Mouse (Mus musculus) limb, embryonic 14.5 days (tissue): ENCODE measurements at regions not wholly inside any gene's neighbourhood (a gene's known extent, or its start where the extent isn't known, plus 50 kb on each side); places are given as distances from the start of the nearest gene placed in this dataset.

Experiments
- ATAC-seq: fragments of 200-750 bp; cut with Nextera tagmentation; 2 replicates; pipeline ENCODE4 v1.8.0; 2017; ENCODE audit warnings: low read depth, moderate number of reproducible peaks, moderate TSS enrichment; ENCODE audit not compliant: low FRiP score
- DNase-seq: peaks from one replicate; pipeline ENCODE4 v3.0.0-alpha.2; 2015; ENCODE audit warnings: low spot score
- H3K27ac ChIP-seq: fragments of 300-500 bp; sonication (generic); replicated peaks from 2 replicates; pipeline ENCODE4 v1.5.1; 2014; ENCODE audit warnings: low read depth, mild to moderate bottlenecking, low read length, moderate library complexity, mixed read lengths
- H3K27me3 ChIP-seq: fragments of 300-500 bp; sonication (generic); 2 replicates; pipeline ENCODE4 v1.6.1; 2014; ENCODE audit warnings: low read length, mixed read lengths; ENCODE audit not compliant: control insufficient read depth, insufficient read depth
- H3K36me3 ChIP-seq: fragments of 300-500 bp; sonication (generic); 2 replicates; pipeline ENCODE4 v1.6.1; 2014; ENCODE audit warnings: mild to moderate bottlenecking, low read length, moderate library complexity, mixed read lengths; ENCODE audit not compliant: control insufficient read depth, insufficient read depth
- H3K4me1 ChIP-seq: fragments of 300-500 bp; sonication (generic); 2 replicates; pipeline ENCODE4 v1.6.1; 2014; ENCODE audit warnings: antibody characterized with exemption, low read length, mixed read lengths; ENCODE audit not compliant: control insufficient read depth, insufficient read depth
- H3K4me2 ChIP-seq: fragments of 300-500 bp; sonication (generic); replicated peaks from 2 replicates; pipeline ENCODE4 v1.6.1; 2014; ENCODE audit warnings: low read depth, mild to moderate bottlenecking, low read length, moderate library complexity; ENCODE audit not compliant: severe bottlenecking
- H3K4me3 ChIP-seq: fragments of 300-500 bp; sonication (generic); replicated peaks from 2 replicates; pipeline ENCODE4 v1.5.1; 2014; ENCODE audit warnings: low read length
- H3K9ac ChIP-seq: fragments of 300-500 bp; sonication (generic); 2 replicates; pipeline ENCODE4 v1.6.1; 2014; ENCODE audit warnings: mild to moderate bottlenecking, low read depth, low read length, moderate library complexity; ENCODE audit not compliant: severe bottlenecking
- H3K9me3 ChIP-seq: fragments of 300-500 bp; sonication (generic); 2 replicates; pipeline ENCODE4 v1.6.1; 2016; ENCODE audit warnings: low read length; ENCODE audit not compliant: control insufficient read depth
- POLR2A ChIP-seq: fragments of 200-500 bp; IDR thresholded peaks from 2 replicates; pipeline ENCODE4 v1.8.0; 2012; ENCODE audit warnings: inconsistent platforms, mild to moderate bottlenecking, moderate library complexity, borderline replicate concordance; ENCODE audit not compliant: insufficient read depth, insufficient read length; ENCODE audit errors: extremely low read depth
- WGBS: fragments of 180-500 bp; shearing (Covaris S2); extraction: QIAGEN DNeasy Blood & Tissue Kit; methylation state at CpG from one replicate; pipeline ENCODE4 v1.1.7; 2014; 5-methylcytosine and 5-hydroxymethylcytosine counted together

DNA sequence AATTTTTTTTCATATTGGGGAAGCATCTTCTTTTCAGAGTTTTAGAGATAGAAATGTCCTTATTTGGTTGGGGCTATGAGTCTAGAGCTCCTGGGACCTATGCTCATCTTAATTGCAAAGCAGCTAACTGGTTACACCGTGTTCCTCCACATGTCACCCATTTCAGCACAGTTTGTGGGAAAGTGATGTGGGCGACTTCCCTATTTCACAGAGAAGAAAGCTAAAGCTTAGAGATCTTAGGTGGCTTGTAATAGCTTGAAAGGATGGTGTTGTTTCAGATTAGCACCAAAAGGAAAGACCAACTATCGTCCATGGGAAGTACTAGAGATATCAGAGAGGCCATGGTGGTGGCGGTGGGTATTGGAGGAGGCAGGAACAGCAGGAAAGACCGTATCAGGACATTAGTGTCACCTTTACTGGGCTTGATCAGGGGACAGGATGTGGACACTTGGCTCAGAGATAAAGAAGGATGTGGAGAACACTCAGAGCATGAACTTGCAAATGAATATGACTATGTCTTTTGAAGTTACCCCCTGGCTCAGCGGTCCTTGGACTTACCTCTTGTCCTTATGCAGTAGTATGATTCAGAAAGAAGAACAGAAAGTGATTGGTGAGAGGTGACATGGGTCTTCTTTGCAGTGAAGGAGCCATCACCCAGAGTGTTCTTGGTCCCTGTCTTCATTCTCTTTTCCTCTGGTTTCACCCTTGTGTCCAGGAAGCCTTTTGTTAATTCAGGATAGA is 182.4 kb upstream of the Stt3b start:
- no peak for ATAC-seq
- no peak for TF ChIP-seq POLR2A
- no peak overlapping the region for H3K9ac ChIP-seq
- H3K4me2 ChIP-seq: no peak overlapping the region
- no peak for DNase-seq
- no peaks in the 10 kb centered on the region for H3K4me1 ChIP-seq
- no peaks in the 10 kb centered on the region for H3K27me3 ChIP-seq
- H3K36me3 ChIP-seq: no peaks in the 10 kb centered on the region
- H3K27ac ChIP-seq: no peak overlapping the region
- 80% methylated on average over 6 of the region's 6 CpGs for WGBS
- no peak overlapping the region for H3K4me3 ChIP-seq
- H3K9me3 ChIP-seq: no peaks in the 10 kb centered on the region

DNA sequence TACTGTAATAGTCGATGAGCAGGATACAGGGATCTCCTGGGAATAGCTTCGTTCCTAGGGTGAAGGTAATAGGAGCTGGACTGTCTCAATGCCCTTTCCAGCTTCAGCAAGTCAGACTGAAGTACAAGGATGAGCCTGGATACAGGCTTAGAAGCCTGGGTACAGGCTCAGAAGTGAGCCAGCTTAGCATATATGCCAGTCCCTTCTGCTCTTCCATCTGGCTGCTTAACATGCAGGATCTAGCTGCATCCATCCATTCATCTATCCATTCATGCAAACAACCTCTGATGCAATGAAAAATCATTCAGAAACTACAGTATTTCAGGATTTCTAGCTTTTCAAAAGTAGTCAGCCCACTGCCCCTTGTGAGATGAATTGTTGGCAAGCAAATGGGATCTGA is 183.5 kb upstream of the Stt3b start:
- H3K4me3 ChIP-seq: no peak overlapping the region
- H3K4me1 ChIP-seq: no peaks in the 10 kb centered on the region
- no peaks in the 10 kb centered on the region for H3K9me3 ChIP-seq
- no peaks in the 10 kb centered on the region for H3K27me3 ChIP-seq
- no peak overlapping the region for H3K4me2 ChIP-seq
- WGBS: 91% methylated on average over 2 of the region's 2 CpGs
- H3K9ac ChIP-seq: no peak overlapping the region
- no peak overlapping the region for H3K27ac ChIP-seq
- no peak for TF ChIP-seq POLR2A
- H3K36me3 ChIP-seq: no peaks in the 10 kb centered on the region
- DNase-seq: no peak
- ATAC-seq: no peak

- ATAC-seq (no peak), DNase-seq (no peak)
- WGBS: 77% methylated on average over 2 of the region's 3 CpGs
- Histone ChIP-seq H3K4me2 (no peak overlapping the region), H3K27me3 (no peaks in the 10 kb centered on the region), H3K9ac (no peak overlapping the region), H3K4me1 (no peaks in the 10 kb centered on the region), H3K36me3 (no peaks in the 10 kb centered on the region), H3K27ac (no peak overlapping the region), H3K4me3 (no peak overlapping the region), H3K9me3 (no peaks in the 10 kb centered on the region)
- TF ChIP-seq POLR2A: no peak
Observed at GRCm38 (mm10) chr9:115499536-115499935, 189.3 kb upstream of the Stt3b start.

- Histone ChIP-seq H3K36me3 (no peaks in the 10 kb centered on the region), H3K9me3 (no peaks in the 10 kb centered on the region), H3K4me1 (0 out of 2 replicates have a peak, but pooled peaks cover 2% of the 10 kb centered on the region), H3K4me3 (no peak overlapping the region), H3K27me3 (no peaks in the 10 kb centered on the region), H3K27ac (no peak overlapping the region), H3K4me2 (no peak overlapping the region), H3K9ac (no peak overlapping the region)
- no peak for TF ChIP-seq POLR2A
- 17% methylated on average over 2 of the region's 2 CpGs for WGBS
- ATAC-seq (0 out of 2 replicates have a peak, but pooled peaks have one; percentile 37), DNase-seq (peak; percentile 52)
Observed at GRCm38 (mm10) chr9:115504789-115505188, 194.6 kb upstream of the Stt3b start.

DNA sequence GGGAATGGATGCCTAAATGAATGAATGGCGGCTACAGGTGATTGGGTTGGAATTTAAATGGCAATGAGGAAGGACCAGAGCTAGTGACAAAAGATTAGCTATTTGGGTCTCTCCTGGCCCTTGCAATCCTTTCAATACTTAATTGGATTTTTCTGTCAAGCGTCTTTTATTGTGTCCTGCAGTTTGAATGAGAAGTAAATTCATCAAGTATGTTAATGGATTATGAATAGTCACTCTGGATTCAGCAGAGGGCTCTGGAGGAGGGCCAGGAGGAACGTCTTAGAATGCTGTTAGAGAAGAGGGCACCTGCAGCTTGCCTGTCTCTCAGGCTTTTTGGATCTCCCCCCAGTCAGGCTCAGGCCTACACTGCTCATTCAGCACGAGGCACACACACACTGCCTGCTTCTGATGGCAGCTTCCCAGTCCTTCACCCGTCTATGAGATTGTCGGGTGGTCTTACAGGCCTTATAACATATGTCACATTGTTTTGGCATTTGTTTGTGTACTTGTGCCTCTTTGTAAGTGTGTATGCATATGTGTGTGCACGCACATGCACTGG is 197.0 kb upstream of the Stt3b start:
- Histone ChIP-seq H3K36me3 (no peaks in the 10 kb centered on the region), H3K27ac (no peak overlapping the region), H3K4me3 (no peak overlapping the region), H3K4me1 (0 out of 2 replicates have a peak, but pooled peaks cover 2% of the 10 kb centered on the region), H3K27me3 (no peaks in the 10 kb centered on the region), H3K9ac (no peak overlapping the region), H3K4me2 (no peak overlapping the region), H3K9me3 (no peaks in the 10 kb centered on the region)
- 82% methylated on average over 7 of the region's 7 CpGs for WGBS
- no peak for ATAC-seq
- no peak for TF ChIP-seq POLR2A
- no peak for DNase-seq
